Mouse (Mus musculus) brain, embryonic 14.5 days (tissue): ENCODE measurements around the gene Selenom. TPM values are rescaled to one million over a fixed set of nuclear protein-coding genes. Genes with fewer than 3 reads are reported as not detected.

Source experiments
- DNase-seq: peaks from one replicate; pipeline ENCODE4 v3.0.0-alpha.2; 2011; ENCODE audit warnings: low read depth
- CTCF ChIP-seq: fragments of 200-500 bp; IDR thresholded peaks from 2 replicates; pipeline ENCODE4 v1.5.1; 2012; ENCODE audit warnings: inconsistent platforms, mild to moderate bottlenecking, moderate library complexity, borderline replicate concordance; ENCODE audit not compliant: insufficient read depth, insufficient read length; ENCODE audit errors: extremely low read depth
- POLR2A ChIP-seq: fragments of 200-500 bp; IDR thresholded peaks from 2 replicates; pipeline ENCODE4 v1.6.1; 2012; ENCODE audit warnings: mild to moderate bottlenecking, inconsistent platforms, borderline replicate concordance; ENCODE audit not compliant: poor library complexity, insufficient read depth, insufficient read length, severe bottlenecking; ENCODE audit errors: extremely low read depth
- polyA plus RNA-seq: library from polyadenylated mRNA; depleted of rRNA; stranded (reverse); fragments of >200 nt; gene quantifications from 2 replicates; pipeline ENCODE4 v1.2.3, GENCODE M21; 2012; rRNA removed

Selenom gene
- polyA plus RNA-seq, 1 experiment = 65.9 TPM

DNA sequence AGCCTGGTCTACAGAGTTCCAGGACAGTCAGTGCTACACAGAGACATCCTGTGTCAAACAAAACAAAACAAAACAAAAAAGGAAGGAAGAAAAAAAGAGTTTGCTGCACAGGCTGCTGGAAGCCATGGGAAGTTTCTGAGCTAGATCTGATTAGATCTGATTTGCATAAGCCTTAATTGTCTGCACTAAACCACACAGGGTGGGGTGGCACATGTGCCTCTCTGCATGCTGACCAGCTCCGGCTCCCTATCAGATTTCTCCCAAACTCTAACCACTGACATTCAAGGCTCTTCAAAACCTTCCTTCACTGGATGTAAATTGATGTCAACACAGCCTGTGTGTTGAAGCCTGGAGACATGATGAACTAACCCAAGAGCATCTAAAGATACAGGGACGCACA is 32.6 kb downstream of the Selenom start:
- DNase-seq = no peak
- TF ChIP-seq CTCF = no peak
- TF ChIP-seq POLR2A = no peak

DNA sequence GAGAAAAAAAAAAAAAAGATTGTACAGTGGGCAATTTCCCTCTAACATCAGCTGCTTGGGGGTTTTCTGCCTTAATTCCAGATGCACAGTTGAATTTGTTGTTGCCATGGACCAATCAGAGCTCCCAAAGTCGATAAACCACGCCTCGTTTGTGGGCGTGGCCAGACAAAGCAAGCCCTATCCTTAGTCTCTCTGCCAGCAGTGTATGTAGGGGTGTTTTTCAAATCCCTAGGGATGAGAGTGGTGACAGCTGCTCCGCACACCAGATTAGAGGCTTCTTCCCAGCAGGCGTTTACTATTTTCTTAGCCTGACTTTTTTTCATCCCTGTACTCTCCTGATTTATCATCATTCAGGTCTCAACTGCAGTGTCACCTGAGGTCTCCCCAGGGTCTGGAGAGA is 33.5 kb downstream of the Selenom start:
- no peak for TF ChIP-seq POLR2A
- no peak for TF ChIP-seq CTCF
- DNase-seq = peak; percentile 73

DNA sequence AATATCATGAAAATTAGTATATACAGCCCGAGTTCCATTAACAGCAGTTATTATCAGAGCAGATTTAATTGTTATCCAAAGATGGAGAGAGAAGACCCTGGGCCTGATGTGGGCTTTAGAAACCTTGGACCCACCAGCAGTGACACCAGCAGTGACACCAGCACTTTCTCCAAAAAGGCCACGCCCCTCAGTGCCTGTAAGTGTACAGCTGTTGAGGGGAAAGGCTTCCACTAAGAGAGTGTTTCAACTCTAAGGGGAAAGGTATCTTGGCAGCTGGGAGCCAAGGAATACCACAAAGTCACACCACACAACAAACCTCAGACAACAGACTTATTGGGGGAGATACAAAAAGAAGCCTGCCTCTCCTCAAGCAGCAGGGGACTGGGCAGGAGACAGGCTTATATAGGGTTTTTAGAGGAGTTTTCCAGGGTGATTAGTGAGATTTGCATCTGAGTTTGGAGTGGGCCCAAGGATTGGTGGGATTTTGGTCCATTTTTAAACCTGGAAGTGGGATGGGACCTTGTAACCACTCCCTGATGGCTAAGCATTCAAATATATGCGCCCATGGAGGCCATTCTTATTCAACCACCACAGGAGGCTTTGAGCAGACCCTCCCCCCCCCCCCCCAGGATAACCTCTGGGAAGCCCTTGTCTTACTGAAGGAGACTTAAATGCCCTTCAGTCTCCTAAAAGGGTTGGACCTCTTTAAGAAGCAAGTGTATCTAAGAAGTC is 34.2 kb downstream of the Selenom start:
- DNase-seq = no peak
- no peak for TF ChIP-seq CTCF

DNA sequence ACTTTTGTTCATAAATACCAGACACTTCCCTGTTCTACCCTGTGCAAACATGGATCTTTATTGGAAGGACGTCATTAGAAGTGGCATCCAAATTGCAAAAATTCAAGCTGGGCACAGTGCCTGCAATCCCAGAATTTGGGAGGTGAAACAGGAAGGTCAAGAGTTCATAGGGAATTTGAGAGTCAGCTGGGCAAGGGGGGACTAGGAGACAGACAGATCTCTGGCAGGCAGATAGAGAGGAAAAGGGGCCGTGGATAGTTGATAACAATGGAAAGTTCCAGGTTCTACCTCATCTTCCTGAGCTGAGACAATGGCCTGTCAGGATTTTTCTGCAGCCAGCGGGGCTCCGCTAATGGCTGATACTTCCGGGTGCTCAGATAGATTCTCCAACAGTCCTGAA is 35.3 kb downstream of the Selenom start:
- TF ChIP-seq CTCF (no peak), POLR2A (no peak)
- no peak for DNase-seq

DNA sequence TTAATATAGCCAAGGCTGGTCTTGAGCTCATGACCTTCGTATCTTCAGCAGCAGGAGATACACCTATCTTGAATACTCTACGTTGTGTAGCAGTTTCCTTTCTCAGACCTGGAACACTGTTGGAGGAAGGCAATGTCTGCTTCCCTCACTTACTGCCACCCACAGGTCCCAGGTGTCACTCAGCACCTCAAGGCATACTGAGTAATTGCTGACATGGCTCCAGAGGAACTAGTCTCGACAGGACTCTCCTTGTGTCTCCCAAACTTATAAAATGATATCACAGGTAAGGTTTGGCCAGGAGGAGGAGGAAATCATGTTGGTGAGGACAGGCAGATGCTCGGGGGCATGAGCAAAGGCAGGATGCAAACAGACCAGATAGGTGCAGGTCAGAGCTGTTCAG is 40.5 kb downstream of the Selenom start:
- no peak for DNase-seq
- no peak for TF ChIP-seq CTCF
- TF ChIP-seq POLR2A = no peak

DNA sequence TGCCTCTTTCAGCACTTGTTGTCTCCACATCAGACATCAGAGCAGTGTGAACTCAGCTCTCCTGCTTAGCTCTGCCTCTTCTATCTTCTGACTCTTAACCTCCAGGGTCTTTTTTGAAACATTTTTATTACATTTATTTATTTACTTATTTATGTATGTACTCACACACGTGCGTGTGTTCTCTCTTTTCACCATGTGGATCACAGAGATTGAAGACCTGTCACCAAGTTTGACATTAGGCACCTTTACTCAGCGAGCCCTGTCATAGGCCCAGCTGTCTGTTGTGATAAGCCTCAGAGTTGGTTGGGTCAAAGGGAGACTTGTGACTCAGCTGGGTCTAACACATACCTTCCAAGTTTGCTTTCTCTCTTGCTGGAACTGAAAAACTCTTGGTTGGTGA is 43.4 kb downstream of the Selenom start:
- no peak for DNase-seq

DNA sequence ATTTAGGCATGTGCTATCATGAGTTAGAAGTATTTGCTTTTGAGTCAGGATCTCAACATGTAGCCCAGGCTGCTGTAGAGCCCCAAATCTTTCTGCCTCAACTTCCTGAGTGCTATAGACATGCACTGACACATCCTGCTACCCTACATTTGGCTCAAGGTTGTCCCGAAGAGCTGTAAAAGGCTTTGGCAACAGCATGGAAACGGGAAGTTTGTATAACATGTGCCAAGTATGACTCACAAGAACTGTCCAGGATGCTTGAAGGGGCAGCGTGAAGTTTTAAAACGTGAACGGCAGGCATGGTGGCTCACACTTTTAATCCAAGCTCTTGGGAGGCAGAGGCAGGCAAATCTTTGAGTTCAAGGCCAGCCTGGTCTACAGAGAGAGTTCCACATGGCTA is 45.7 kb downstream of the Selenom start:
- DNase-seq = no peak
- TF ChIP-seq CTCF (no peak), POLR2A (no peak)

More for the DNA sequence above, 43.4 kb downstream of the Selenom start:
- TF ChIP-seq POLR2A (no peak), CTCF (no peak)

DNA sequence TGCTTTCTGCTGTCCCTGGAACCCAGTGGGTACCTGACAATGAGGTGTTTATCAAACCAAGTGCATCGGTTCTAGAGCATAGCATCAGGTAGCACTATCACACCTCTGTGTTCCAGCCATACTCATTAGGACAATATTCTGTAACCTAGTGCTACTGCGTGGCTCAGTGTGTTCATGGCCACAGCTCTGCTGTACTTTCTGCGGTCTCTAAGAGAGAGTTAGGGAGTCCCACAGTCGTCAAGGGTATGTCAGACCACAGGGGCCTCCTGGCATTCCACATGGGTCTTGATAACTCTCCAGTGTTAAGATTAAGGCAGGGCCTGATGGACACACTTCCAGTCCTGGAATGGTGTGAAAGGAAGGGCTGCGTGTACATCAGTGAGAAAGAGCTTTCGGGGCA is 49.4 kb downstream of the Selenom start:
- DNase-seq = no peak
- no peak for TF ChIP-seq CTCF
- TF ChIP-seq POLR2A = no peak

DNA sequence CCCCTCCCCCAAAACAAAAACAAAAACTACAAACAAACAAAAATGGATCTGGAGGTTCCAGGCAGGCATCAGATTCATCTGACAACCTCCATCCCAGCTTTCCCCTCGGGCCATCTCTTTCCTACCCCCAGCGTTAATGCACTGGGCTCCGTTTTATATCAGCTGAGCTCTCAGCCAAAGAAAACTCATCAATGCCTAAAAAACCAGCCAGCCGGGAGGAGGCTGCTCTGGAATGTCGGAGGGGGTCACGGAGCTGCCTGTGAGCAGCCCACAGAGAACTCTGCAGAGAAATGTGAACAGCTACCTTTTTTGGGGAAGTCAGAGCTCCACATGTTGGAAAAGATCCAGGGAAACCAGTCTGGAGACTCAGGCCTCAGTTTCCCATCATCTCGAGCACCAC is 50.0 kb downstream of the Selenom start:
- no peak for DNase-seq
- no peak for TF ChIP-seq CTCF
- no peak for TF ChIP-seq POLR2A

DNA sequence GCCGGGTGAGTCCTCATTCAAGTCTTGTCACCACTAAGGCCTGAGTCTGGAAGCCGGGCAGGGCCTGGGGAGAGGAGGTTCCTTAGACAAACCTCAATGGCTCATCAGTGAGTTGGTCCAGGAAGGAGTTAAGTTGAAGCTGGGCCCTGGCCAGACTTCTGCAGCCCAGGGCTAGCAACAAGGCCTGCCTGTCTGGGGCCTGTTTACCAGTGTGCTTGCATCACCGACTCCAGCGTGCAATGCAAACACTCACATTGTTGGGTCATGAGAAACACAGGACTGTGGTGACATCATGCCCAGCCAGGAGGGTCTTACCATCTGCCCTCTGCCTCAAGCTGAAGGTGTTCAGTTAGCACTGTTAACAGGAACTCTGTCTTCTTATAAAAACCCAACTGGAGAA is 51.5 kb downstream of the Selenom start:
- peak; percentile 27 for DNase-seq
- TF ChIP-seq POLR2A (no peak), CTCF (no peak)

Other genes starting within 250 kb of the Selenom start
- 85.8 and 96.3 TPM in 2 replicates for gene Drg1, start 248.3 kb upstream of the Selenom start, polyA plus RNA-seq
- 96.7 and 102 TPM in 2 replicates for gene Patz1, start 225.8 kb upstream of the Selenom start, polyA plus RNA-seq
- 17.0 and 24.6 TPM in 2 replicates for gene Pik3ip1, start 184.3 kb upstream of the Selenom start, polyA plus RNA-seq
- 131 and 211 TPM in 2 replicates for gene Limk2, start 105.5 kb upstream of the Selenom start, polyA plus RNA-seq
- 46.9 and 47.0 TPM in 2 replicates for gene Rnf185, start 62.3 kb upstream of the Selenom start, polyA plus RNA-seq
- gene Pla2g3, start 26.4 kb upstream of the Selenom start, polyA plus RNA-seq = 1.2 and 1.3 TPM in 2 replicates
- 2.2 and 4.1 TPM in 2 replicates for gene Inpp5j, start 9.9 kb upstream of the Selenom start, polyA plus RNA-seq
- 5.8 and 12.7 TPM in 2 replicates for gene Smtn, start 25.9 kb downstream of the Selenom start, polyA plus RNA-seq
- gene Morc2a, start 134.5 kb downstream of the Selenom start, polyA plus RNA-seq = 35.0 and 49.1 TPM in 2 replicates